Mouse (Mus musculus): ENCODE results near the gene Noxred1.

- TF ChIP-seq POLR2A (IDR thresholded peaks at IDR 0.05; ENCODE audit: insufficient read depth, low read depth, low read length) (no peak), CTCF (IDR thresholded peaks at IDR 0.05) (no peak), EP300 (IDR thresholded peaks at IDR 0.05; ENCODE audit: insufficient read depth, low read depth, low read length) (no peak)
These were observed 11.7 kb downstream of the Noxred1 start for GRCm38 (mm10) chr12:87226801-87227200.

Measured in heart, adult 2 months (tissue).